Mouse (Mus musculus) small intestine, adult 2 months (tissue): Measurements from ENCODE around the gene Spns1.

Experiments used
- CTCF ChIP-seq: fragments of 200-500 bp; IDR thresholded peaks from 2 replicates; pipeline ENCODE4 v1.5.1; 2012; ENCODE audit warnings: low read depth, mild to moderate bottlenecking, control low read depth, inconsistent platforms, low read length, moderate library complexity, mixed read lengths; ENCODE audit not compliant: insufficient replicate concordance, insufficient read length; ENCODE audit errors: extremely low read depth
- POLR2A ChIP-seq: fragments of 200-500 bp; IDR thresholded peaks from 2 replicates; pipeline ENCODE4 v1.6.1; 2012; ENCODE audit warnings: low read depth, mild to moderate bottlenecking, control low read depth, inconsistent platforms, low read length, moderate library complexity

- TF ChIP-seq POLR2A (no peak), CTCF (no peak)
Measured at GRCm38 (mm10) chr7:126388185-126388584, 10.9 kb upstream of the Spns1 start.
